Mouse (Mus musculus): ENCODE data around the gene Ankrd61. TPM values are rescaled to one million over a fixed set of nuclear protein-coding genes. Genes with fewer than 3 reads are reported as not detected.

Ankrd61 gene
- 0.36 and 0.38 TPM in 2 replicates for polyA plus RNA-seq (2014; fragmentation: Nextera tagmentation; extraction: Ambion mirVana)

DNA sequence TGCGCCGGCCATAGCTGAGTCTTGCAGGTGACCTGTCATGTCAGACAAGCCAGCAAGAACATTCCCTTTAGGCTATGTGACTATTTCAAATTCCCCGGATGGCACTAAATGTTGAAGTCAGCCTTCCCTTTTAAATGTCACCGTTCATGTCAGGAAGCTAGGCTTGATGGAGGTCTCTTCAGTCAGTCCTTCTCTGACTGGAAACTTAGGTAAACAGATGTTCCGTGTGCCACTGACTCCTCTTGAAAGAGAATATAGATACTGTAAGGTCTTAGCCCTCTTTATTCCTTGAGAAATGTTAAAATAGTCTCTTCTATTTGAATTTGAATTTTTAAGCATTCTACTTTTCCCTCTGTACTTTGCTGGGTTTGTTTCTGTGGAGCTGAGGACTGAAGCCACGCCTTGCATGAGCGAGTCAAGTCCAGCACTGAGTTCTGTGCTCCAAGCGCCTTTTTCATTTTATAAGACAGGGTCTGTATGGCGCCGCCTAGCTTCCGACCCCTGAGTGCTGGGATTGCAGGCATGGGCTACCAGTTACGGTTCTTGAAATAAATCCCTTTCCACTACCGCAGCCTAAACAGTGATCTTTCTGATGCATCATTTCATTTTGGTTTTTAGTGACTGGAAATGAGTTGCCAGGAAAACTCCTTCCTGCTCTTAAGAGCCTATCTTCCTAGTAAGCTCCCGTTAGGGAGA is at the start of gene Ankrd61:
TSS of gene Ankrd61 (minus strand) at position 51 of the 696 bp plus-strand sequence.
- peaks cover 38% of the 10 kb centered on the region for H3K36me3 ChIP-seq (ENCODE audit: control insufficient read depth, insufficient read depth, low read length)
- no peak within 1 kb of the TSS for H3K4me2 ChIP-seq (replicated peaks; ENCODE audit: low read depth, low read length)
- H3K27ac ChIP-seq (ENCODE audit: low read length): no peak within 1 kb of the TSS
- H3K27me3 ChIP-seq (ENCODE audit: control insufficient read depth, insufficient read depth, low read length): no peaks in the 10 kb centered on the region
- no peak within 1 kb of the TSS for H3K9ac ChIP-seq (replicated peaks; ENCODE audit: low read depth, low read length)
- 86% methylated on average over 14 of the region's 14 CpGs for WGBS
- no peak within 1 kb of the TSS for H3K4me3 ChIP-seq (ENCODE audit: low read depth, low read length)
- no peaks in the 10 kb centered on the region for H3K9me3 ChIP-seq (ENCODE audit: control insufficient read depth, low read depth, low read length)
- ATAC-seq (ENCODE audit: insufficient number of reproducible peaks, insufficient read depth, low FRiP score, low read depth): no peak
- no peaks in the 10 kb centered on the region for H3K4me1 ChIP-seq (ENCODE audit: control insufficient read depth, insufficient read depth, low read length)

GRCm38 (mm10) chr5:143943231-143944125 is 46.0 kb upstream of the Ankrd61 start:
- no peak overlapping the region for H3K27ac ChIP-seq (ENCODE audit: low read length)
- no peak for ATAC-seq (ENCODE audit: insufficient number of reproducible peaks, insufficient read depth, low FRiP score, low read depth)
- no peaks in the 10 kb centered on the region for H3K36me3 ChIP-seq (ENCODE audit: control insufficient read depth, insufficient read depth, low read length)

DNA sequence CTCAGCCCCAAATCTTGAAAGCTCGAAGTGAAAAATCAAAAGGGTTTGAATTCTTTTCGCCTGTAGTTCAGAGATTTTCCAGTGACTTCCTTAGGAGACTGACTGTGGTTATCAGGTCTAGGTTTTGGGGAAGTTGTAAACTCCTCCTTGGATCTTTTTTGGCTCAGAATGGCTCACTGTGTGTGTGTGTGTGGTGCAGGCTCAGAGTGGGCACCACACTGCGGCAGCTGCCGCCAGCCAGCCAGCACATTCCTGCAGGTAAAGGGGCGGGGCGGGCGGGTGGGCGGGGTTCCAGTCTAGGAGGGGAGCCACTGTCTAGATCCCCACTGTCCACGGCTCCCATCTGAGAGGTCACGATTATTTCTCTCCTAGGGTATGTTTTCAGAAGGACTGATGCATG is 44.1 kb upstream of the Ankrd61 start:
- Histone ChIP-seq H3K27me3 (ENCODE audit: control insufficient read depth, insufficient read depth, low read length) (no peaks in the 10 kb centered on the region), H3K27ac (ENCODE audit: low read length) (no peak overlapping the region), H3K4me3 (ENCODE audit: low read depth, low read length) (no peak overlapping the region), H3K9ac (replicated peaks; ENCODE audit: low read depth, low read length) (no peak overlapping the region), H3K9me3 (ENCODE audit: control insufficient read depth, low read depth, low read length) (no peaks in the 10 kb centered on the region), H3K36me3 (ENCODE audit: control insufficient read depth, insufficient read depth, low read length) (no peaks in the 10 kb centered on the region), H3K4me2 (replicated peaks; ENCODE audit: low read depth, low read length) (no peak overlapping the region), H3K4me1 (ENCODE audit: control insufficient read depth, insufficient read depth, low read length) (no peaks in the 10 kb centered on the region)
- no peak for ATAC-seq (ENCODE audit: insufficient number of reproducible peaks, insufficient read depth, low FRiP score, low read depth)
- 19% methylated on average over 10 of the region's 10 CpGs for WGBS

More at GRCm38 (mm10) chr5:143943231-143944125, 46.0 kb upstream of the Ankrd61 start:
- H3K9me3 ChIP-seq (ENCODE audit: control insufficient read depth, low read depth, low read length): no peaks in the 10 kb centered on the region
- H3K4me1 ChIP-seq (ENCODE audit: control insufficient read depth, insufficient read depth, low read length): no peaks in the 10 kb centered on the region
- no peak overlapping the region for H3K9ac ChIP-seq (replicated peaks; ENCODE audit: low read depth, low read length)
- no peaks in the 10 kb centered on the region for H3K27me3 ChIP-seq (ENCODE audit: control insufficient read depth, insufficient read depth, low read length)
- H3K4me2 ChIP-seq (replicated peaks; ENCODE audit: low read depth, low read length): no peak overlapping the region
- no peak overlapping the region for H3K4me3 ChIP-seq (ENCODE audit: low read depth, low read length)
- WGBS: 89% methylated on average over 14 of the region's 14 CpGs

DNA sequence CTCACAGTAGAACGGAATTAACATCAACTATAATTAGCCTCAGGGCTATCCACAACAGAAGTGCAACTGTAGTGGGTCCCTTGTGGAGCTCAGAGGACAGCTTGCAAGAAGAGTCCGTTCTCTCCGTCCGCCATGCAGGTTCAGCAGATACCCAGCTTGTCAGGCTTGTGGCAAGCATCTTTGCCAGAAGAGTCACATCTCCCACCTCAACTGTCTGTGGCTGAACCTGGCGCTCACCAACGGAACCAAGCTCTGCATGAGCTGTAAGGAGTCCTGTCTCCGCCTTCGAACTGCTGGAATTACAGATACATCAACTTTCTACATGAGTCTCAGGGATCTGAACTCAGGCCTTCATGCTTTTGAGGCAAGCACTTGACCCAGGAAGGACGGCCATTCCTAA is 38.7 kb upstream of the Ankrd61 start:
- no peak overlapping the region for H3K27ac ChIP-seq (ENCODE audit: low read length)
- no peaks in the 10 kb centered on the region for H3K27me3 ChIP-seq (ENCODE audit: control insufficient read depth, insufficient read depth, low read length)
- no peak overlapping the region for H3K4me2 ChIP-seq (replicated peaks; ENCODE audit: low read depth, low read length)
- 87% methylated on average over 9 of the region's 9 CpGs for WGBS
- H3K9me3 ChIP-seq (ENCODE audit: control insufficient read depth, low read depth, low read length): no peaks in the 10 kb centered on the region
- H3K9ac ChIP-seq (replicated peaks; ENCODE audit: low read depth, low read length): no peak overlapping the region
- no peak for ATAC-seq (ENCODE audit: insufficient number of reproducible peaks, insufficient read depth, low FRiP score, low read depth)
- H3K36me3 ChIP-seq (ENCODE audit: control insufficient read depth, insufficient read depth, low read length): no peaks in the 10 kb centered on the region
- H3K4me1 ChIP-seq (ENCODE audit: control insufficient read depth, insufficient read depth, low read length): no peaks in the 10 kb centered on the region
- H3K4me3 ChIP-seq (ENCODE audit: low read depth, low read length): no peak overlapping the region

GRCm38 (mm10) chr5:143933875-143934274 is 36.4 kb upstream of the Ankrd61 start:
- Histone ChIP-seq H3K4me2 (replicated peaks; ENCODE audit: low read depth, low read length) (no peak overlapping the region), H3K27ac (ENCODE audit: low read length) (no peak overlapping the region), H3K9ac (replicated peaks; ENCODE audit: low read depth, low read length) (no peak overlapping the region), H3K4me3 (ENCODE audit: low read depth, low read length) (no peak overlapping the region), H3K27me3 (ENCODE audit: control insufficient read depth, insufficient read depth, low read length) (no peaks in the 10 kb centered on the region), H3K4me1 (ENCODE audit: control insufficient read depth, insufficient read depth, low read length) (no peaks in the 10 kb centered on the region), H3K9me3 (ENCODE audit: control insufficient read depth, low read depth, low read length) (no peaks in the 10 kb centered on the region), H3K36me3 (ENCODE audit: control insufficient read depth, insufficient read depth, low read length) (peaks cover 14% of the 10 kb centered on the region)
- ATAC-seq (ENCODE audit: insufficient number of reproducible peaks, insufficient read depth, low FRiP score, low read depth): no peak
- WGBS: 79% methylated on average over 1 of the region's 1 CpGs

- H3K27ac ChIP-seq (ENCODE audit: low read length): no peak overlapping the region
- H3K4me1 ChIP-seq (ENCODE audit: control insufficient read depth, insufficient read depth, low read length): no peaks in the 10 kb centered on the region
- no peaks in the 10 kb centered on the region for H3K27me3 ChIP-seq (ENCODE audit: control insufficient read depth, insufficient read depth, low read length)
- ATAC-seq (ENCODE audit: insufficient number of reproducible peaks, insufficient read depth, low FRiP score, low read depth): no peak
- no peaks in the 10 kb centered on the region for H3K9me3 ChIP-seq (ENCODE audit: control insufficient read depth, low read depth, low read length)
- no peak overlapping the region for H3K4me3 ChIP-seq (ENCODE audit: low read depth, low read length)
- H3K9ac ChIP-seq (replicated peaks; ENCODE audit: low read depth, low read length): no peak overlapping the region
- H3K4me2 ChIP-seq (replicated peaks; ENCODE audit: low read depth, low read length): no peak overlapping the region
- WGBS: 90% methylated on average over 11 of the region's 11 CpGs
- peaks cover 18% of the 10 kb centered on the region for H3K36me3 ChIP-seq (ENCODE audit: control insufficient read depth, insufficient read depth, low read length)
Measured at GRCm38 (mm10) chr5:143933414-143933813, 35.9 kb upstream of the Ankrd61 start.

- no peaks in the 10 kb centered on the region for H3K4me1 ChIP-seq (ENCODE audit: control insufficient read depth, insufficient read depth, low read length)
- no peak for ATAC-seq (ENCODE audit: insufficient number of reproducible peaks, insufficient read depth, low FRiP score, low read depth)
- H3K36me3 ChIP-seq (ENCODE audit: control insufficient read depth, insufficient read depth, low read length): peaks cover 18% of the 10 kb centered on the region
- no peaks in the 10 kb centered on the region for H3K27me3 ChIP-seq (ENCODE audit: control insufficient read depth, insufficient read depth, low read length)
- H3K4me2 ChIP-seq (replicated peaks; ENCODE audit: low read depth, low read length): no peak within 1 kb of the TSS
- 18% methylated on average over 8 of the region's 8 CpGs for WGBS
- H3K9ac ChIP-seq (replicated peaks; ENCODE audit: low read depth, low read length): no peak within 1 kb of the TSS
- H3K27ac ChIP-seq (ENCODE audit: low read length): no peak within 1 kb of the TSS
- no peaks in the 10 kb centered on the region for H3K9me3 ChIP-seq (ENCODE audit: control insufficient read depth, low read depth, low read length)
- no peak within 1 kb of the TSS for H3K4me3 ChIP-seq (ENCODE audit: low read depth, low read length)
Measured at GRCm38 (mm10) chr5:143932831-143933230, 35.3 kb upstream of the Ankrd61 start, which contains the start of gene Rsph10b. TSS of gene Rsph10b (plus strand) at chr5:143933035.

DNA sequence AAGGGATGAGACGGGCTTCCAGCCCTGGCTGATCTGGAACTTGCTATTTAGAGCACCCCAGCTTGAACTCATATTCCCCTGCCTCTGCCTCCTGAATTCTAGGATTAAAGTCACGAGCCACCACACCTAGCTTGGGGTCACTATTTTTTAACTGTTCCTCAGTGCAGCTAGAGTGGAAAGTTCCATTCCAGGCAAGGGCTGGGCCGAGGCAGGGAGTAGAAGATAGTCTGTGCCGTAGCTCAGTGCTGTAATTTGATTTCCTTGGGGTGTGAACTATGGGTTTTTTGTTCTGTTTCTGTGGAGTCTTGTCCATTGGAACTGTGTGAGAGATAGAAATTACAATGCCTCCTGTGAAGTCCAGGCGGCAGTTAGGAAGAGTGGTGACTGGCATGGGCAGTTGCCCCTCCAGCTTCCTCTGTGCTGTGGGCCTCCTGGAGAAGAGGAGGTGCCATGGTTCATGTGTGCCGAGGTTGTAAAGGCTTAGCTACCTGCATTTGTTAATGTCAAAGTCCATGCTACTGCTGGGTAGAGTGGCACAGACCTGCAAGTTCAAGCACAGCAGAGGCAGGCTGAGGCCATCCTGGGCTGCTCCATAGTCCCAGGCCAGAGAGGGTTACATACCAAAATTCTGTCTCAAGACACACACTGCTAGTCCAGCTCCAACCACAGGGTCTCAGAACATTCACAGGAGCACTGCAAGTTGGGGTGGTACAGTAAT is 34.5 kb upstream of the Ankrd61 start:
- Histone ChIP-seq H3K4me2 (replicated peaks; ENCODE audit: low read depth, low read length) (no peak overlapping the region), H3K4me1 (ENCODE audit: control insufficient read depth, insufficient read depth, low read length) (no peaks in the 10 kb centered on the region), H3K27ac (ENCODE audit: low read length) (no peak overlapping the region), H3K9me3 (ENCODE audit: control insufficient read depth, low read depth, low read length) (no peaks in the 10 kb centered on the region), H3K36me3 (ENCODE audit: control insufficient read depth, insufficient read depth, low read length) (peaks cover 19% of the 10 kb centered on the region), H3K27me3 (ENCODE audit: control insufficient read depth, insufficient read depth, low read length) (no peaks in the 10 kb centered on the region), H3K9ac (replicated peaks; ENCODE audit: low read depth, low read length) (no peak overlapping the region), H3K4me3 (ENCODE audit: low read depth, low read length) (no peak overlapping the region)
- WGBS: 83% methylated on average over 6 of the region's 6 CpGs
- ATAC-seq (ENCODE audit: insufficient number of reproducible peaks, insufficient read depth, low FRiP score, low read depth): no peak

All from stomach, embryonic 14.5 days (tissue).